Mouse (Mus musculus) intestine, postnatal 0 days (tissue): ENCODE results near the gene Nrxn3. TPM values are rescaled to one million over a fixed set of nuclear protein-coding genes. Genes with fewer than 3 reads are reported as not detected.
A peak's percentile ranks its signal among the peaks of the same experiment; 100 is the strongest.

Experiments
- ATAC-seq: fragments of 200-750 bp; cut with Nextera tagmentation; 2 replicates; pipeline ENCODE4 v1.8.0; 2017; ENCODE audit warnings: mild to moderate bottlenecking, moderate TSS enrichment, moderate library complexity
- H3K27ac ChIP-seq: fragments of 300-500 bp; sonication (generic); 2 replicates; pipeline ENCODE4 v1.5.1; 2014; ENCODE audit warnings: mild to moderate bottlenecking, low read depth, low read length, moderate library complexity
- H3K27me3 ChIP-seq: fragments of 300-500 bp; sonication (generic); replicated peaks from 2 replicates; pipeline ENCODE4 v1.6.1; 2014; ENCODE audit warnings: low read length, mixed read lengths; ENCODE audit not compliant: control insufficient read depth, insufficient read depth
- H3K36me3 ChIP-seq: fragments of 300-500 bp; sonication (generic); 2 replicates; pipeline ENCODE4 v1.6.1; 2014; ENCODE audit warnings: mild to moderate bottlenecking, moderate library complexity; ENCODE audit not compliant: control insufficient read depth, insufficient read depth
- H3K4me1 ChIP-seq: fragments of 300-500 bp; sonication (generic); replicated peaks from 2 replicates; pipeline ENCODE4 v1.6.1; 2014; ENCODE audit warnings: antibody characterized with exemption, low read length, mixed read lengths; ENCODE audit not compliant: control insufficient read depth, insufficient read depth
- H3K4me2 ChIP-seq: fragments of 300-500 bp; sonication (generic); replicated peaks from 2 replicates; pipeline ENCODE4 v1.6.1; 2014; ENCODE audit warnings: low read depth, mild to moderate bottlenecking, moderate library complexity
- H3K4me3 ChIP-seq: fragments of 300-500 bp; sonication (generic); 2 replicates; pipeline ENCODE4 v1.5.1; 2014; ENCODE audit warnings: low read depth, low read length
- H3K9ac ChIP-seq: fragments of 300-500 bp; sonication (generic); 2 replicates; pipeline ENCODE4 v1.6.1; 2014; ENCODE audit warnings: mild to moderate bottlenecking, low read depth, low read length
- H3K9me3 ChIP-seq: fragments of 300-500 bp; sonication (generic); 2 replicates; pipeline ENCODE4 v1.6.1; 2016; ENCODE audit warnings: mixed run types; ENCODE audit not compliant: control insufficient read depth
- CTCF ChIP-seq: sonication (generic); IDR thresholded peaks from 2 replicates; pipeline ENCODE4 v1.5.1; 2016; ENCODE audit warnings: low read depth, mild to moderate bottlenecking, control low read depth, antibody characterized with exemption, moderate library complexity
- WGBS: fragments of 180-500 bp; shearing (Covaris S2); extraction: QIAGEN DNeasy Blood & Tissue Kit; methylation state at CpG from one replicate; pipeline ENCODE4 v1.1.7; 2014; 5-methylcytosine and 5-hydroxymethylcytosine counted together
- polyA plus RNA-seq: library from polyadenylated mRNA; unstranded; fragments of >200 nt; fragmentation: Nextera tagmentation; extraction: Ambion mirVana; gene quantifications from 2 replicates; pipeline ENCODE4 v1.2.1, GENCODE M21; 2015

Nrxn3 gene
- polyA plus RNA-seq, 1 experiment from 2014 or later: 0.47 TPM

DNA sequence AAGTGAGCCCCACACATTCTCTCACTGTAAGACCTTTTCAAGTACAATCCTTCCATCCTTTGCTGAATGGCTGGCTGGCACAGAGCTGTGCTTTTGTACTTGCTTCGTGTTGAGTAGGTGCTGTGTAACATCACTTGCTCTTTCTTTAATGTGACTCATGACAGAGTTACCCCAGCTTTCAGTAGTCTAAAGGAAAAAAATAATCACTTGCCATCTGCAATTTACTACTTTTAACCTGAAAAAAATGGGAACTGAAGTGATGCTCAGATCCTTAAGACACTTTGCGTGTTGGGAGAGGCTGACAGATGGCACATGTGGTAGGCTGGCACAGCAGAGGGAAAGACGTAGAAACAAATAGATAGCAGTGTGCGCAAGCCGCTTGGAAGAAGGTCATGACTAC is 987.8 kb downstream of the Nrxn3 start:
- no peak for ATAC-seq
- H3K9ac ChIP-seq: no peak overlapping the region
- no peaks in the 10 kb centered on the region for H3K36me3 ChIP-seq
- no peak overlapping the region for H3K4me3 ChIP-seq
- H3K9me3 ChIP-seq: no peaks in the 10 kb centered on the region
- H3K4me2 ChIP-seq: no peak overlapping the region
- WGBS: 89% methylated on average over 5 of the region's 5 CpGs
- no peak overlapping the region for H3K27ac ChIP-seq
- TF ChIP-seq CTCF: no peak
- no peaks in the 10 kb centered on the region for H3K27me3 ChIP-seq
- H3K4me1 ChIP-seq: no peaks in the 10 kb centered on the region

DNA sequence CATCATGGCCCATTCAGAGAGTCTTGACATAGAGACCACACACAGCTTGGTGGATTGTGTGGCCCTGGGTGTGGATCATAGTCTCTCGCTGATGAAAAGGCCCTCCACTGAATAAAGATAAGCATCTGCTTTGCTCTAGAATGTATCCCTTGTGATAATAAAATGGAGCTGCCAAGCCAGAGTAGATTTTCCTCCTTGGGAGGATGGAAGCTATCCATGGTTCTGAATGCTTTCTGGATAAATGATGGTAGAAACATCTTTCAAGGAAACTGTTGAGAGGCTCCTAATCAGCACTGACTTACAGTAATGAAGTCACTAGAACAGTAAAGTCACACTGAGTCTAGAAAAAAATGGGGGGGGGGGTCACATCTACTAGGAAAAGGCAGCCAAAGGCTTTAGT is 989.1 kb downstream of the Nrxn3 start:
- Histone ChIP-seq H3K9me3 (no peaks in the 10 kb centered on the region), H3K36me3 (no peaks in the 10 kb centered on the region), H3K9ac (no peak overlapping the region), H3K4me3 (no peak overlapping the region), H3K4me2 (no peak overlapping the region), H3K4me1 (no peaks in the 10 kb centered on the region), H3K27ac (no peak overlapping the region), H3K27me3 (no peaks in the 10 kb centered on the region)
- 70% methylated on average over 1 of the region's 1 CpGs for WGBS
- TF ChIP-seq CTCF: no peak
- no peak for ATAC-seq

DNA sequence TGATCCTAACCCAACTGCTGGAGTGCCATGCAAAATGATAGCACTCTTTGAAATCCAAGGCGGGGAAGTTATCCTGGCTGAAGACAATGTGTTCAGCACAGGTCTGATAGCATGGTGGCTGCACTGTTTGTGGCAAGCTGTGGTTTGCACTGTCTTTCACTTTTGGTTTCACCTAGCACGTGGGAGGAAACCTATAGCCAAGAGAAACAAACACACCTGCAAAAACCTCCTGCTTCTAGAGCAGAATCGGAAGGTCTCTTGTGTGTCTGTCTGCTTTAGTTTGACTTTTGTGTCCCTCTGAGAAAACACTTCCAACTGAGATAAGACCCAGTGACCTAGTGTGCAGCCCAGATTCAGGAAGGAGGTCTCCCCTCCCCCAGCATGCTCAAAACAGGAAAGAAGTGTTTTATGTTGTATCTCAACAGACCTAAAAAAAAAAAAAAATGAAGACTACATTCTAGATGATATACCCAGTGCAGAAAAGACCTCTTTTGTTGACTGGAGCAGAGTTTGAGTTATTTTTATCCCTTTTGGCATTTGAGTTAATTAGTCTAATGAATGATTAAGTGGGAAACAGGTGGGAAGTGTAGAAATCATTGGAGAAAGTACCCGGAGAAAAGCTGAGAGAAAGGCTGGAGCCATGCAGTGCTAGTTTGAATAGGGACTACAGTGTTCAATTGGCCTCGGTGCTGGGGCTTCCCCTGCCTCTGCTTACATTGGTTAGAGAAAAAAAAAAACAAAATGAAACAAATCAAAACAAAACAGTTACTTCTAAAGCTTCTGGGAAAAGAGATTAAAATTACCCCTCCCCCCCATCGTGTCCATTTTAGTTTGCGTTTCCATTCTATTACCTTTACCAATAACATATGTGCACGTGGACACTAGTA is 996.8 kb downstream of the Nrxn3 start:
- Histone ChIP-seq H3K36me3 (no peaks in the 10 kb centered on the region), H3K9ac (no peak overlapping the region), H3K9me3 (no peaks in the 10 kb centered on the region), H3K27ac (no peak overlapping the region), H3K4me1 (no peaks in the 10 kb centered on the region), H3K27me3 (no peaks in the 10 kb centered on the region), H3K4me2 (peak overlapping the region; percentile 32), H3K4me3 (no peak overlapping the region)
- TF ChIP-seq CTCF: no peak
- ATAC-seq: no peak
- WGBS: 42% methylated on average over 8 of the region's 8 CpGs

DNA sequence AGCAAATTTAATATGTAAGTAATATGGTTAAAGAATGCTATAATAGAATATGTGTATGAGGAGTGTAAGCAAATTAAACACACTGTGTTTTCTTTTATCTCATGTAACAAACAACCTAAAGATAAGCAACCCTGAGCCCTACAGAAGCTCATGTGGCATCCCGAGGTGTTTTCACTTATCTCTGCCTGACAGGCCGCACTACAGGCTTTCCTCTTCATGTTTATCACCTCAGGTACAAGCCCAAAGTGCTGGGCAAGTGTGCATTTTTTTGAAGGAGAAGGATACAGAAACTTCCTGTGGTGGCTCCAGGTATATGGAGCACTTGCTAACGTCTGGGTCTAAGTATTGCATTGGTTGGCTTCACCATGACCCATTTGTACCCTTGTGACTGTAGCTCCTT is 998.3 kb downstream of the Nrxn3 start:
- WGBS: 48% methylated on average over 3 of the region's 3 CpGs
- Histone ChIP-seq H3K36me3 (no peaks in the 10 kb centered on the region), H3K4me2 (no peak overlapping the region), H3K27me3 (no peaks in the 10 kb centered on the region), H3K9ac (no peak overlapping the region), H3K4me1 (no peaks in the 10 kb centered on the region), H3K9me3 (no peaks in the 10 kb centered on the region), H3K27ac (no peak overlapping the region), H3K4me3 (no peak overlapping the region)
- TF ChIP-seq CTCF: no peak
- ATAC-seq: no peak

DNA sequence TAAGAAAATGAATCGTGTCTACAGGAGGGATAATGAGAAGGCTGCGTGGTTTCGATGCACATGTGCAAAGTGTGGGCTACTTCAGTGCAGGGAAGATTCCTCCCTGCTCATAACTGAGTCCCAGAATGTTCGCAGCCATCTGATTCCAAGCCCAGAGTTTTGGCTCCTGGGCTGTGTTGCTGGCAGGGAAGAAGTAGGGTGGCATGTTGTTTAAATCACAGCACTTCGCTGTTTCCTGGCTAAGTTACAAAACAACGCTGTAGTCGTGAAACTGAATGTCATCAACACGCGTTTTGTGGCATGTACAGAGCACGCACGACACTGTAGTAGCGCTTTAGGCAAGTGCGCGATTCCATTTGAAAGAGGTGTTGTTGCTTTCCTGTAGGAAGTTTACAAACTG is 999.8 kb downstream of the Nrxn3 start:
- no peaks in the 10 kb centered on the region for H3K36me3 ChIP-seq
- H3K4me1 ChIP-seq: no peaks in the 10 kb centered on the region
- H3K27me3 ChIP-seq: no peaks in the 10 kb centered on the region
- H3K4me3 ChIP-seq: no peak overlapping the region
- no peak for ATAC-seq
- no peak overlapping the region for H3K4me2 ChIP-seq
- no peak overlapping the region for H3K27ac ChIP-seq
- no peak for TF ChIP-seq CTCF
- WGBS: 85% methylated on average over 14 of the region's 14 CpGs
- no peaks in the 10 kb centered on the region for H3K9me3 ChIP-seq
- no peak overlapping the region for H3K9ac ChIP-seq

DNA sequence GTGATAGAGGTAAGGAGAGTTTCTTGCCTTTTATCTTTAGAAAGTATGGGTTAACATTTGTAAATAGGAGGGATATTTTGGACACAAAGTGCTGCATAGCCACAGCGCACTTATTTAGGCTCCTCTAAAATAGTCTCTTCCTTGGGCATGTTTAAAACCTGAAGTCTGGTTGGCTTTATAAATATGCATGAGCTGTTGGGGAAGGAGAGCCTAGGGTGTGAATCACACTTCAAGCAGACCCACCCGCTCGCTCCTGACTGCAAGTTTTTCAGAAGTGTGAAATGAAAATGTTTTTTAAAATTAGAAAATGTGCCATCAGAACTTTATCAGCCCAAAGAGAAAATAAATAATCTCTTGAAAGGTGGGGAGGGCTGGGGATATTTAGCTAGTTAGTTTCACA is 1001.4 kb downstream of the Nrxn3 start:
- no peak for ATAC-seq
- no peak for TF ChIP-seq CTCF
- Histone ChIP-seq H3K36me3 (no peaks in the 10 kb centered on the region), H3K4me2 (no peak overlapping the region), H3K4me3 (no peak overlapping the region), H3K27me3 (no peaks in the 10 kb centered on the region), H3K9ac (no peak overlapping the region), H3K27ac (no peak overlapping the region), H3K4me1 (no peaks in the 10 kb centered on the region), H3K9me3 (no peaks in the 10 kb centered on the region)
- WGBS: 60% methylated on average over 3 of the region's 3 CpGs

DNA sequence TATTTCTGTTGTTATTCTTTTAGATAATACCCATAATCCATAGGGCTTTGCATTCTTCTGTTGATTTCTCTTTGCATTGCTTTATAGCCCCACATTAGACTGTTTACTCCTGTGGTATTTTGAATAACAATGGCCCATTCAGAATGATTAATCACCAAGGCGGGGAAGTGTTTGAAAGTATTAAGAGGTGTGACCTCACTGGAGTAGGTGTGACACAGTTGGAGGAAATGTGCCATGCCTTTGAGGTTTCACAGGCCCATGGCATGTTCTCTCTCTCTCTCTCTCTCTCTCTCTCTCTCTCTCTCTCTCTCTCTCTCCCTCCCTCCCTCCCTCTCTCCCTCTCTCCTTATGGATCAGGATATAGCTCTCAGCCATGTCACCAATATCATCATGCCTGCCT is 1019.6 kb downstream of the Nrxn3 start:
- WGBS: 54% methylated on average over 1 of the region's 1 CpGs
- Histone ChIP-seq H3K27me3 (no peaks in the 10 kb centered on the region), H3K9ac (no peak overlapping the region), H3K9me3 (no peaks in the 10 kb centered on the region), H3K4me2 (no peak overlapping the region), H3K36me3 (no peaks in the 10 kb centered on the region), H3K4me1 (no peaks in the 10 kb centered on the region), H3K4me3 (no peak overlapping the region), H3K27ac (no peak overlapping the region)
- no peak for ATAC-seq
- no peak for TF ChIP-seq CTCF
